Mouse (Mus musculus) intestine, embryonic 14.5 days (tissue): ENCODE data around the gene Rictor. TPM values are rescaled to one million over a fixed set of nuclear protein-coding genes. Genes with fewer than 3 reads are reported as not detected.
A peak's percentile ranks its signal among the peaks of the same experiment; 100 is the strongest.
"Not testable (repeated sequence)": the region's sequence is repeated elsewhere in the genome, so short reads cannot be mapped to it uniquely, and the experiment has no call there.

Experiments
- ATAC-seq: fragments of 200-750 bp; cut with Nextera tagmentation; replicated peaks from 2 replicates; pipeline ENCODE4 v1.8.0; 2017; ENCODE audit warnings: low read depth, moderate number of reproducible peaks, moderate TSS enrichment, moderate library complexity; ENCODE audit not compliant: low FRiP score, low TSS enrichment
- DNase-seq: peaks from one replicate; pipeline ENCODE4 v3.0.0-alpha.2; 2018; ENCODE audit warnings: low spot score
- H3K27ac ChIP-seq: fragments of 300-500 bp; sonication (generic); 2 replicates; pipeline ENCODE4 v1.5.1; 2014; ENCODE audit warnings: low read depth, mild to moderate bottlenecking, control low read depth
- H3K27me3 ChIP-seq: fragments of 300-500 bp; sonication (generic); replicated peaks from 2 replicates; pipeline ENCODE4 v1.6.1; 2014; ENCODE audit warnings: low read length, control low read depth; ENCODE audit not compliant: control insufficient read depth, insufficient read depth
- H3K36me3 ChIP-seq: fragments of 300-500 bp; sonication (generic); 2 replicates; pipeline ENCODE4 v1.6.1; 2014; ENCODE audit warnings: low read length, control low read depth; ENCODE audit not compliant: control insufficient read depth, insufficient read depth
- H3K4me1 ChIP-seq: fragments of 300-500 bp; sonication (generic); replicated peaks from 2 replicates; pipeline ENCODE4 v1.6.1; 2014; ENCODE audit warnings: low read length, control low read depth, mixed read lengths; ENCODE audit not compliant: control insufficient read depth, insufficient read depth
- H3K4me2 ChIP-seq: fragments of 300-500 bp; sonication (generic); 2 replicates; pipeline ENCODE4 v1.6.1; 2014; ENCODE audit warnings: low read length
- H3K4me3 ChIP-seq: fragments of 300-500 bp; sonication (generic); 2 replicates; pipeline ENCODE4 v1.5.1; 2014; ENCODE audit warnings: low read depth, low read length, control low read depth, mixed read lengths
- H3K9ac ChIP-seq: fragments of 300-500 bp; sonication (generic); 2 replicates; pipeline ENCODE4 v1.6.1; 2014; ENCODE audit warnings: mild to moderate bottlenecking, low read length
- H3K9me3 ChIP-seq: fragments of 300-500 bp; sonication (generic); 2 replicates; pipeline ENCODE4 v1.6.1; 2016; ENCODE audit warnings: low read length, control low read depth; ENCODE audit not compliant: control insufficient read depth
- WGBS: fragments of 180-500 bp; shearing (Covaris S2); extraction: QIAGEN DNeasy Blood & Tissue Kit; methylation state at CpG from one replicate; pipeline ENCODE4 v1.1.7; 2014; 5-methylcytosine and 5-hydroxymethylcytosine counted together
- polyA plus RNA-seq: library from polyadenylated mRNA; unstranded; fragments of >200 nt; fragmentation: Nextera tagmentation; extraction: Ambion mirVana; gene quantifications from 2 replicates; pipeline ENCODE4 v1.2.1, GENCODE M21; 2014

Gene Rictor
- polyA plus RNA-seq, 1 experiment from 2014 or later, result 41.1 TPM

- Histone ChIP-seq H3K27me3 (no peaks in the 10 kb centered on the region), H3K9ac (no peak overlapping the region), H3K36me3 (peaks cover 94% of the 10 kb centered on the region), H3K9me3 (no peaks in the 10 kb centered on the region), H3K27ac (no peak overlapping the region), H3K4me3 (no peak overlapping the region), H3K4me2 (no peak overlapping the region), H3K4me1 (no peaks in the 10 kb centered on the region)
- DNase-seq (no peak), ATAC-seq (no peak)
- 84% methylated on average over 7 of the region's 7 CpGs for WGBS
Observed at GRCm38 (mm10) chr15:6792846-6793245, 84.7 kb downstream of the Rictor start.

GRCm38 (mm10) chr15:6801212-6801611, 93.0 kb downstream of the Rictor start:
- 98% methylated on average over 8 of the region's 8 CpGs for whole genome bisulfite sequencing
- H3K4me3 ChIP-seq, H3K9me3 ChIP-seq, H3K9ac ChIP-seq, ATAC-seq, DNase-seq, H3K4me1 ChIP-seq, H3K27ac ChIP-seq, H3K27me3 ChIP-seq, H3K4me2 ChIP-seq: not testable (repeated sequence)
- peaks cover 39% of the 10 kb centered on the region for H3K36me3 ChIP-seq

DNA sequence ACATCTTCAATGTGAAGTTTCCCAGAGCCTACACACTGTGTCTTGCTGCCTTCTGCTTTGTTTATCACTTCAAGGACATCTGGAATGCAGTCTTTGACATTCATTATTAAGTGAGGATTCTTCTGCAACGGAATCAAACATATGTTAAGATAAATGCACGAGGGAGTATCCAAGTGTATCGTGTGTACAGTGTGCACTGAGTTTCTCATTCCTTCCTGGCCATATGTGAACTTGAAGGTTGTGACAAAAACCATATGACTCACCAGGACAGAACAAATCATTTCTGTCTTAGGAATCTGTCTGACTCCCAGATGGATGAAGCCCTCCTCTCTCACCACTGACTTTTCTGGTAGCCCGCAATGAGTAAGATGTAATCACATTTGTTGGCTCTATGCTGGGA, 107.6 kb downstream of the Rictor start:
- 35% methylated on average over 4 of the region's 4 CpGs for WGBS
- H3K27me3 ChIP-seq, result no peaks in the 10 kb centered on the region
- no peak overlapping the region for H3K4me2 ChIP-seq
- H3K4me1 ChIP-seq, result no peaks in the 10 kb centered on the region
- ATAC-seq (0 out of 2 replicates have a peak, but pooled peaks have one; percentile 50), DNase-seq (no peak)
- H3K27ac ChIP-seq, result no peak overlapping the region
- H3K9ac ChIP-seq, result no peak overlapping the region
- H3K9me3 ChIP-seq, result no peaks in the 10 kb centered on the region
- H3K36me3 ChIP-seq, result no peaks in the 10 kb centered on the region
- H3K4me3 ChIP-seq, result no peak overlapping the region

DNA sequence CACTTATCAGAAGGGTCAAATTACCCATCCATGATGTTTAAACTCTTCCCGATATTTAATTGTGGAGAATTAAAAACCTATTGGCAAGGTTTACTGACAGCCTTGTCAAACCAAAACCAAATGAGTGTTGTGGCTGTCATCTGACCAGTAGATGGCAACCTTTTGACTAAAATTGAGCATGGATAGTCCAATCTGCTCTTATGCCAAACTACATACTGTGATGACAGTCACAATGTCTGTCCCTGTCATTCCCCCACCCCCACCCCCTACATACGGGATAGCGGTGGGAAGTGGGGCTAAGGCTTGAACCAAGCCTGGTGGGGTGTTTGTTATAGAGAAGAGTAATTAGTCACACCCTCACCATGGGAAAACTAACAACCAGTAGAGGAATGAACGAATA, 132.0 kb downstream of the Rictor start:
- H3K9ac ChIP-seq, result no peak overlapping the region
- H3K4me1 ChIP-seq, result no peaks in the 10 kb centered on the region
- ATAC-seq, result no peak
- H3K4me3 ChIP-seq, result no peak overlapping the region
- no peak overlapping the region for H3K27ac ChIP-seq
- H3K4me2 ChIP-seq, result no peak overlapping the region
- H3K36me3 ChIP-seq, result no peaks in the 10 kb centered on the region
- 54% methylated on average over 4 of the region's 4 CpGs for WGBS
- no peaks in the 10 kb centered on the region for H3K27me3 ChIP-seq
- no peak for DNase-seq
- no peaks in the 10 kb centered on the region for H3K9me3 ChIP-seq

- H3K27ac ChIP-seq, result no peak overlapping the region
- H3K4me3 ChIP-seq, result no peak overlapping the region
- no peak overlapping the region for H3K9ac ChIP-seq
- H3K36me3 ChIP-seq, result no peaks in the 10 kb centered on the region
- ATAC-seq (no peak), DNase-seq (no peak)
- no peaks in the 10 kb centered on the region for H3K9me3 ChIP-seq
- H3K27me3 ChIP-seq, result no peaks in the 10 kb centered on the region
- no peak overlapping the region for H3K4me2 ChIP-seq
- H3K4me1 ChIP-seq, result no peaks in the 10 kb centered on the region
- 87% methylated on average over 1 of the region's 1 CpGs for WGBS
Observed at GRCm38 (mm10) chr15:6849851-6850250, 141.7 kb downstream of the Rictor start.

Other genes with a start within 250 kb of the Rictor start
- 4.8 and 7.1 TPM in 2 replicates for gene Fyb, start 185.5 kb upstream of the Rictor start, polyA plus RNA-seq
- gene Osmr, start 166.6 kb downstream of the Rictor start, polyA plus RNA-seq, result 0.99 and 1.6 TPM in 2 replicates